Mouse (Mus musculus): Measurements from ENCODE around the gene Rbfox1.

DNA sequence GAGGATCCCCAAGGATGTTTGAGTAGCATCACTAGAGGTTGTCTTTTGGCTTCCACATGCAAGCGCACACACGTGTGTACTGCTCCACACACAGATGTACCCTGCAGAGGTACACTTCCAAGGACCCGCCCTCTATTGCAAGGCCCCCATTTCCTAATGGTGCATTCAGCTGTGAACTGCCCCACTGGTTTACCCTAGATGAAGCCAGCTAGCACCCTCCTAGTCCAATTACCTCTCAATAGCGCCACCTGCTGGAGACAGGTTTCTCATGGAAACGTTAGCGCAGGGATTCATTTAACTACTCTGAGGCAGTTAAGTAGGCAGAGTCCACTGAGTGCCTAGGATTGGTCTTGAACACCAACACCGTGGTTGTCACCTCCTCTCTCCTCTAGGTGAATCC, 46.5 kb downstream of the Rbfox1 start:
- TF ChIP-seq CTCF (IDR thresholded peaks at IDR 0.05; ENCODE audit: borderline replicate concordance, insufficient read depth, low read length) = 0 out of 2 replicates have a peak, but pooled peaks have one; percentile 2
- no peak for TF ChIP-seq POLR2A (IDR thresholded peaks at IDR 0.05; ENCODE audit: low read depth, low read length)
